Comparison of ENCODE assay signal across 21 mouse cellular contexts in genomic region chr4:58304564-58304963, GRCm38 (mm10). TPM values are rescaled to one million over a fixed set of nuclear protein-coding genes. Genes with fewer than 3 reads are reported as not detected.
DNase-seq lines count a peak whose midpoint lies in the region; ATAC-seq and TF ChIP-seq lines count a peak whose summit lies in the region.
"Had no signal": no experiment of that assay in that cellular context is flagged by ENCODE, and none has a peak within 500 bp of the region (broad histone marks: within the 10 kb centered on the region; RNA-seq: fewer than 3 reads in every experiment).

No protein-coding gene starts in this region.

- no peaks in the 10 kb centered on the region for H3K36me3 ChIP-seq in heart, postnatal 0 days (replicated peaks; ENCODE audit: control insufficient read depth, insufficient read depth, low read length)
- no peaks in the 10 kb centered on the region for H3K36me3 ChIP-seq in liver, embryonic 13.5 days
- no peaks in the 10 kb centered on the region for H3K36me3 ChIP-seq in liver, embryonic 12.5 days
- H3K36me3 ChIP-seq: embryonic facial prominence, embryonic 12.5 days; forebrain, embryonic 15.5 days; hindbrain, embryonic 15.5 days; limb, embryonic 10.5 days; liver, embryonic 15.5 days; midbrain, embryonic 12.5 days; neural tube, embryonic 15.5 days had no signal

- no peak for ATAC-seq in heart, postnatal 0 days (ENCODE audit: insufficient read depth, low read depth)
- ATAC-seq in liver, embryonic 13.5 days (ENCODE audit: low read depth): no peak
- ATAC-seq in liver, embryonic 12.5 days: no peak
- peak; percentile 62 to 71; a peak in 3 of 4 replicates for ATAC-seq in hematopoietic stem cell, adult 5-6 weeks (replicated peaks in 1 of 2; ENCODE audit: insufficient read depth in 1 of 2, low FRiP score in 2 of 2, low TSS enrichment in 1 of 2, low read depth in 1 of 2, poor library complexity in 2 of 2, severe bottlenecking in 2 of 2)
- ATAC-seq: forebrain, embryonic 15.5 days had no signal

- H3K9ac ChIP-seq in heart, postnatal 0 days (replicated peaks; ENCODE audit: low read depth, low read length): no peak overlapping the region
- no peak overlapping the region for H3K9ac ChIP-seq in liver, embryonic 13.5 days
- no peak overlapping the region for H3K9ac ChIP-seq in liver, embryonic 12.5 days
- H3K9ac ChIP-seq: embryonic facial prominence, embryonic 12.5 days; forebrain, embryonic 15.5 days; hindbrain, embryonic 15.5 days; liver, embryonic 15.5 days; midbrain, embryonic 12.5 days; neural tube, embryonic 15.5 days had no signal

- no peak overlapping the region for H3K27ac ChIP-seq in heart, postnatal 0 days (ENCODE audit: low read depth)
- H3K27ac ChIP-seq in liver, embryonic 13.5 days: no peak overlapping the region
- no peak overlapping the region for H3K27ac ChIP-seq in liver, embryonic 12.5 days
- H3K27ac ChIP-seq: embryonic facial prominence, embryonic 12.5 days; forebrain, embryonic 15.5 days; hindbrain, embryonic 15.5 days; left cerebral cortex, adult 2 months; limb, embryonic 10.5 days; liver, embryonic 15.5 days; midbrain, embryonic 12.5 days; neural tube, embryonic 15.5 days had no signal

- TF ChIP-seq CTCF in heart, postnatal 0 days (IDR thresholded peaks at IDR 0.05; ENCODE audit: low read depth): no peak

- WGBS in heart, postnatal 0 days: 28% methylated on average over 7 of the region's 7 CpGs
- 5% methylated on average over 7 of the region's 7 CpGs for WGBS in liver, embryonic 13.5 days (ENCODE audit: insufficient replicate concordance)
- WGBS in liver, embryonic 12.5 days (ENCODE audit: insufficient replicate concordance): 4% methylated on average over 7 of the region's 7 CpGs

- no peaks in the 10 kb centered on the region for H3K9me3 ChIP-seq in heart, postnatal 0 days (replicated peaks; ENCODE audit: control insufficient read depth, low read length)
- no peaks in the 10 kb centered on the region for H3K9me3 ChIP-seq in liver, embryonic 13.5 days (replicated peaks)
- H3K9me3 ChIP-seq in liver, embryonic 12.5 days (replicated peaks): no peaks in the 10 kb centered on the region
- H3K9me3 ChIP-seq: embryonic facial prominence, embryonic 12.5 days; forebrain, embryonic 15.5 days; hindbrain, embryonic 15.5 days; limb, embryonic 10.5 days; liver, embryonic 15.5 days; midbrain, embryonic 12.5 days; neural tube, embryonic 15.5 days had no signal

- TF ChIP-seq EP300 in heart, postnatal 0 days (IDR thresholded peaks at IDR 0.05; ENCODE audit: low read depth): no peak

- no peaks in the 10 kb centered on the region for H3K27me3 ChIP-seq in heart, postnatal 0 days (ENCODE audit: control insufficient read depth, insufficient read depth, low read length)
- no peaks in the 10 kb centered on the region for H3K27me3 ChIP-seq in liver, embryonic 13.5 days
- H3K27me3 ChIP-seq in liver, embryonic 12.5 days (replicated peaks): no peaks in the 10 kb centered on the region
- H3K27me3 ChIP-seq: embryonic facial prominence, embryonic 12.5 days; forebrain, embryonic 15.5 days; hindbrain, embryonic 15.5 days; liver, embryonic 15.5 days; neural tube, embryonic 15.5 days had no signal

- no peaks in the 10 kb centered on the region for H3K4me1 ChIP-seq in heart, postnatal 0 days (ENCODE audit: control insufficient read depth, insufficient read depth)
- H3K4me1 ChIP-seq in liver, embryonic 13.5 days (replicated peaks): no peaks in the 10 kb centered on the region
- H3K4me1 ChIP-seq in liver, embryonic 12.5 days: no peaks in the 10 kb centered on the region
- H3K4me1 ChIP-seq: forebrain, embryonic 15.5 days; hindbrain, embryonic 15.5 days; liver, embryonic 15.5 days; midbrain, embryonic 12.5 days; neural tube, embryonic 15.5 days had no signal

- peak; percentile 27 for DNase-seq in heart, postnatal 0 days (ENCODE audit: low spot score)
- no peak for DNase-seq in heart, adult 9 months (ENCODE audit: low spot score in 2 of 2)
- peak; percentile 3 for DNase-seq in liver, embryonic 13.5 days
- DNase-seq in left cerebral cortex, adult 11 months (ENCODE audit: low spot score): no peak
- no peak for DNase-seq in frontal cortex, postnatal 10 days (ENCODE audit: low spot score in 2 of 2)
- DNase-seq: adrenal gland, postnatal 14 days; cerebellum, adult 2 months; heart, postnatal 10 days; kidney, adult 2 months; right cerebral cortex, postnatal 4 days; thymus, postnatal 36 days had no signal

- no peak overlapping the region for H3K4me3 ChIP-seq in heart, postnatal 0 days (ENCODE audit: low read depth, low read length)
- H3K4me3 ChIP-seq in liver, embryonic 13.5 days (replicated peaks): no peak overlapping the region
- no peak overlapping the region for H3K4me3 ChIP-seq in liver, embryonic 12.5 days
- H3K4me3 ChIP-seq: embryonic facial prominence, embryonic 12.5 days; forebrain, embryonic 15.5 days; hindbrain, embryonic 15.5 days; left cerebral cortex, adult 2 months; limb, embryonic 10.5 days; liver, embryonic 15.5 days; midbrain, embryonic 12.5 days; neural tube, embryonic 15.5 days had no signal

- H3K4me2 ChIP-seq in heart, postnatal 0 days (ENCODE audit: low read depth, low read length): no peak overlapping the region
- H3K4me2 ChIP-seq in liver, embryonic 13.5 days: no peak overlapping the region
- no peak overlapping the region for H3K4me2 ChIP-seq in liver, embryonic 12.5 days
- H3K4me2 ChIP-seq: embryonic facial prominence, embryonic 12.5 days; forebrain, embryonic 15.5 days; hindbrain, embryonic 15.5 days; liver, embryonic 15.5 days; midbrain, embryonic 12.5 days; neural tube, embryonic 15.5 days had no signal

RNA-seq across cellular contexts. Expression of gene Musk, which starts 18.8 kb away (rescaled TPM):
- total RNA-seq in heart, postnatal 0 days (2014; rRNA removed; ENCODE audit: low replicate concordance): 0.15 TPM in 1 of 2 replicates, not detected in the other
- polyA plus RNA-seq in heart, postnatal 0 days (2015; fragmentation: Nextera tagmentation; extraction: Ambion mirVana): not detected in 2 replicates
- 0.10 and 0.13 TPM in 2 replicates for polyA plus RNA-seq in liver, embryonic 13.5 days (2015; fragmentation: Nextera tagmentation; extraction: Ambion mirVana)
- 0.05 and 0.06 TPM in 2 replicates for polyA plus RNA-seq in liver, embryonic 12.5 days (2016; fragmentation: Nextera tagmentation; extraction: Ambion mirVana)
- total RNA-seq in hematopoietic stem cell, adult 5-6 weeks (2017): not detected in 2 replicates
- polyA plus RNA-seq: midbrain, embryonic 12.5 days had no signal

Comparison
In these comparisons a context has a peak if more than half of its experiments do, and no peak if none do; other contexts are left out.
1. DNase-seq: peak in heart, postnatal 0 days (single experiment) and liver, embryonic 13.5 days (single experiment); none in heart, adult 9 months (0 of 2), left cerebral cortex, adult 11 months (single experiment) and frontal cortex, postnatal 10 days (0 of 2).
2. ATAC-seq: peak in hematopoietic stem cell, adult 5-6 weeks (2 of 2); none in heart, postnatal 0 days (single experiment), liver, embryonic 13.5 days (single experiment) and liver, embryonic 12.5 days (single experiment).